Mouse (Mus musculus) monocyte, adult 5-6 weeks (primary cell): ENCODE measurements at regions not wholly inside any gene's neighbourhood (a gene's known extent, or its start where the extent isn't known, plus 50 kb on each side); places are given as distances from the start of the nearest gene placed in this dataset.

Source experiments
- ATAC-seq: fragments of 153-309, 156-312 bp; replicated peaks from 2 replicates; pipeline ENCODE4 v1.8.0; 2017; ENCODE audit warnings: mild to moderate bottlenecking; ENCODE audit not compliant: low TSS enrichment, insufficient number of reproducible peaks, severe bottlenecking, poor library complexity, low FRiP score

DNA sequence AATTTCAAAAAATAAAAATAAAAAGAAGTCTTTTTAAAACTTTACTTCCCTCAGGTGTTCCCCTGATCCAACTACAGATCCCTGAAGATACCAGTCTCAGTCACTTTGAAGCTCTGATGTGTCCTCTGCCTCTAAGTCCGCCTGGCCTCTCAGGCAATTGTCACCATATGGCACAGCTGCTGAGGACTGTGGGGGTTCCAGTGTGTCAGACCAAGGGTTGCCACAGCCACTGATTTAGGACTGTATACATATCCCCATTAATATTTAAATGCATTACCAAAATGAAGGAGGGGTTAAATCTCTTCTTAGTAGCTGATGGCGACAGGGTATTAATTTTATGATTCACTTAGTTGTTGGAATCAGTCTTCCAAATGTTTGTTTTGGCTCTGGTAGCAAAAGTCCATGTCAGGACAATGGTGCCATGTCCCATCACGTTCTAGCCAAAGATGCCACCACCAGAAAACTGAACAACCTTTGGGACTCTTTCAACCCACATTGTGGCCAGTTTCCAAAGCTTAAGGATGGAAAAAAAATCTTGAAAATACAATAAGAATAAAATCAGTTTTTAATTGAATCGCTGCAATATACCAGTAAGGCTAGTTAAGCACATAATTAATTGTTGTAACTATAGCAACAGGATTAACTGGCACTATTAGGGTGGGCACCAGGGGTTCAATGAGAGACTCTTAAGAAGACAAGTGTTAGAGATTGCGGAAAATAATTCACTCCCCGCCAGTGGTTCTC, 62.5 kb downstream of the Arrdc4 start:
- no peak for ATAC-seq

DNA sequence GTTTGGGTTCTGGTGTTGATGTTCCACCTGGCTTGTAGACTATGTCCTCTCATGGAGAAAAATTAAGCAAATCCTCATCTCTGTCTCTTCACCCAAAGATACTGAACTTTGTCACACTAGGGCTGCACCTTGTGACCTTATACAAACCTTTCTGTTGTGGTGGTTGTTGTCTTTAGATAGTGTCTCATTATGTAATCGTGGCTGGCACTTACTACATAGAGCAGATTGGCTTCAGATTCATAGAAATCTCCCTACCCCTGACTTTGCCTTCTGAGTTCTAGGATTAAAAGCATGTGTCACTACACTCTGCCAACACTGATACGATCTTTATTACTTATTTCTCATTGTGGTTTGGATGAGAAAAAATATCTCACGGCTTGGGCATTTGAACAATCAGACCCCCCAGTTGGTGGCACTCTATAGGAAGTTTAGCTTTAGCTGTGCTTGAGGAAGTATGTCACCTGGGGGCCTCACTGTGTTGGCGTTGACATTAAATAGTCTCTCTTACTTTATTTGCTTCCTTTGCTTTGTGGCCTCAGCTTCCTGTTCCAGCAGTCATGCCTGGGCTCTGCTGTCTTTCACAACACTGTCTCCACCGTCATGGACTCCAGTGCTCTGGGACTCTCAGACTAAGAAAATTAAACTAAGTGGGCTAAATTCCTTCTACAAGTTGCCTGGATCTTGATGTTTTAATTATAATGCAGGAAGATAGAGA, 66.0 kb downstream of the Arrdc4 start:
- ATAC-seq = peak; percentile 74

DNA sequence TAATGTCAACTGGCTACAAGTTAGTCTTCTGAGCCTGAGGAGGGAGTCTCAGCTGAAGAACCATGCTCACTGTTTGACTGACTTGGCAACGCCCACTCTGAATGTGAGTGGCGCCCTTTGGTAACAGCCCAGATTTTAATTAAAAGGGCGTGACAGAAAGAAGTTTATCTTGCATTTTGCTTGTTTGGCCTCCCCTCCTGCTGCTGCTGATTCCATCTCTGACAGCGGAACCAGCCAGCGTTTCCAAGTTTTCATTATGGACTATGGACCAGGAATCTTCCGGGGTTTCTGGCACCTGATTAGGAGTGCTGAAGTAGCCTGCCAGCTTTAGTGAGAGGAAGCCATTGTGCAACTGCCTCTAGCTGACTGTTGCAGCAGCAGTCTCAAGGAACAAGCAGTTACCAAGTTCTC, 66.7 kb downstream of the Arrdc4 start:
- ATAC-seq = no peak

DNA sequence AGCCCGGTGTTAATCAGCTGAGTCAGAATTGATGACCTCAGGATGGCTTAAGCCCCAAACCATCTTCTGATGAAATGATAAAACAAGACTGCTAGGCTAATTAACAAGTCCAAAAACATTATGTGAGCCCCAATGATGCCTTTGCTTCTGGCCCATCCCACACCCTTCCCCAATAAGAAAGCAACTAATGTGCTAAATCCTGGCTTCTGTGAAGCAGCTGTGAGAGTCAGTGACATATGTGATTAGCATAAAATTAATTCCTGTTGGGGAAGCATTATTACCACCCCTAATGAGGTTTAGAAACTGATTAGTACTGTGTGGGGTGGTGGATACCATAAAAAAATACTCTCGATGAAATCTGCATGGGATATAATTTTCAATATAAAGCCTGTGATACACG, 69.3 kb downstream of the Arrdc4 start:
- no peak for ATAC-seq

DNA sequence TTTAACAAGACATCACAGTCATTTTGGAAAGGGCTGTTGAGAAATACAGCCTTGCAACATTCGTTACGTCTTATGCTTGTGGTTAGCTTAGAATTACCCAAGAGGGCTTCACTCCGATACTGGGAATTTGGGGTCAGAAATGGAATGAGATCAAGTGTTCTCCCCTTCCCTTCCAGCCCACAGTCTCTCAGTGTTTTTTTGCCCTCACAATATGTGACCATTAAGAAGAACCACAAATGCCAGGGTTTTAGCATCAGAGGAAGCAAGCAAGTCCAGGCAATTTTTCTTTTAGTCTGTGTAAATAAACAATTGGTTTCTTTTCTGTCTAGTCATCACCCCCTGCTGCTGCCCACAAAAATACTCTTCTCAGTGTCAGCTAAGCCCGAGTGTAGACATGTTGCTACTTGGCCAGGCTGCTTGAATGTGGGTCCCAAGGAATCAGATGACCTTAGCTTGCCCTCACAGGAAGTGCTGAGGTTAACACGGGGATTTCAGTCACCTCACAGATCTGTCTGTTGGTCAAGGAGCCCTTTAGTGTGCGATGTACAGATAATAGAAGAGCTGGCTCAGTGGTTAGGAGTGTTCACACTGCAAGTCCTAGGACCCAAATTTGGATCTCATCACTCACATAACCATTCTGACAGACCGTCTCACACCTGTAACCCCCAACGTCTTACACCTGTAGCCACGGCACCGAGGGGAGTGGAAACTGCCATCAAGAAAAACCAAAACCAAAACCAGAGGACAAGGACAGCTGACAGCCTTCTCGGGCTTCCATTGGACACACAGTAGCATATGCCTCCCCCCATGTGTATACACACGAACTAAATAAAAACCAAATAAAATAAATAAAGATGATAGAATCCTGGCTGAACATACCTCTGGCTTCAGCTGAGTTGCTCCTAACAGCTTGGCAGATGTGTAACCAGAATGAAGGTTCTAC, 81.0 kb downstream of the Arrdc4 start:
- peak; percentile 83 for ATAC-seq

DNA sequence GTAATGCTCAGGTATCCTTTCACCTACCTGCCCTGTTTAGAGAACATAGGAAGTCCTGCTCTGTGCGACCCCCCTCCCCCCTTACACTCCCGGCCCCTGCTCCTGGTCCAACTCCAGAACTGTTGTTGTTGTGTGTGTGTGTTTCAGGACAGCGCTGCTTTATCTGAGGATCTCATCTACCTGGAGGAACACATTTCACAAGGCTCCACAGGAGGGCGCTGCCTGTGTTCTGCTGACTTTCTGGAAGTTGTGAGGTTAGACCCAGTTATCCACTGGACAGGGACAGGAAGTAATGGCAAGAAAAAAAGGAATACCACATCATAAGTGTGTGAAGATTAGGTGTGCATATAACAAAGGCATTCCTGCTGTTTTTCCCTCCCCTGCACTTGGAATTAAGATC, 81.8 kb downstream of the Arrdc4 start:
- ATAC-seq = 0 out of 2 replicates have a peak, but pooled peaks have one; percentile 20

DNA sequence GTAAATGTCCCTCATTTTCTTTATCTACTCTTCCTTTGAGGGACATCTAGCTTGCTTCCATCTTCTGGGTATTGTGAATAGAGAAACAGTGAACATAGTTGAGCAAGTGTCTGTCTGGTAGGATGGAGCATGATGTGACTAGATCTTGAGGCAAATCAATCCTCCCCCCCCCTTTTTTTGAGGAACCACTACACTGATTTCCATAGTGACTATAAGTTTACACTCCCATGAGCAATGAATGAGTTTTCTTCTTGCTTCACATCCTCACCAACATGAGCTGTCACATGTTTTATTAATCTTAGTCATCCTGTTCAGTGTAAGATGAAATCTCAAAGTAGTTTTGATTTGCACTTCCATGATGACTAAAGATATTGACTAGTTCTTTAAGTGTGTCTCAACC, 92.7 kb downstream of the Arrdc4 start:
- ATAC-seq = no peak

DNA sequence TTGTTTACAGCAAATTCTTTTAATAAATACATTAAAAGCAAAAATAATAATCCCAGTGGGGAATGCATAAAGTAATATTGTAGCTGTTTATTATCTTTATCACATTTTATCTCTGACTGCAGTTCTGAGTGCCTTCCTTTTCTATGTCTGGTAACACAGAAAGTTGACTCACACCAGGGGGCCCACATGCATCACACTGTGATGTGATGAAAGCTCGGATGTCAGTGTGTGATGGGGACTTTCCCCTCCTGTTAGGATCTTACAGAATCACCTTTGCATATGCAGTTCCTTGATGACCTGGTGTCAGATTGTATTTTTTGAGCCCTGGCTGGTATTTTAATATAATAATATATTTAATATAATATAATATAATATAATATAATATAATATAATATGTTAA, 95.5 kb downstream of the Arrdc4 start:
- no peak for ATAC-seq

DNA sequence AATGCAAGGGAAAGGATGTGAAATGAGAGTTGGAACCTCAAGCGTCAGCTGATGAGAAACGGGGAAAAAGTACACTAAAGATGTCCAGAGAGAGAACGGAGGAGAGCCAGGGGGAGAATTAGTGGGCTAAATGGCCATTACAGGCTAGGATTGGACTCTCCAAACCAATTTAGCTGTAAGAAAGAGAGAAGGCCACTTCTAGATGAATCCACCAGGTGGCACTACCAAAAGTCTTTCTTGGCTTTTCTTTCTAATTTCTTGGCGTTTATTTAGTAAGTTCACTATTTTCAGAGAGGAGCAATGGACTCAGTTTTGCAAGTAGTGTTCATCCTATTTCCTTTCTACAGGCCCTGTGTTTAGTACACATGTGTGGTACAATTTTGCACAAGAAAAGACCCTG, 97.6 kb downstream of the Arrdc4 start:
- no peak for ATAC-seq

DNA sequence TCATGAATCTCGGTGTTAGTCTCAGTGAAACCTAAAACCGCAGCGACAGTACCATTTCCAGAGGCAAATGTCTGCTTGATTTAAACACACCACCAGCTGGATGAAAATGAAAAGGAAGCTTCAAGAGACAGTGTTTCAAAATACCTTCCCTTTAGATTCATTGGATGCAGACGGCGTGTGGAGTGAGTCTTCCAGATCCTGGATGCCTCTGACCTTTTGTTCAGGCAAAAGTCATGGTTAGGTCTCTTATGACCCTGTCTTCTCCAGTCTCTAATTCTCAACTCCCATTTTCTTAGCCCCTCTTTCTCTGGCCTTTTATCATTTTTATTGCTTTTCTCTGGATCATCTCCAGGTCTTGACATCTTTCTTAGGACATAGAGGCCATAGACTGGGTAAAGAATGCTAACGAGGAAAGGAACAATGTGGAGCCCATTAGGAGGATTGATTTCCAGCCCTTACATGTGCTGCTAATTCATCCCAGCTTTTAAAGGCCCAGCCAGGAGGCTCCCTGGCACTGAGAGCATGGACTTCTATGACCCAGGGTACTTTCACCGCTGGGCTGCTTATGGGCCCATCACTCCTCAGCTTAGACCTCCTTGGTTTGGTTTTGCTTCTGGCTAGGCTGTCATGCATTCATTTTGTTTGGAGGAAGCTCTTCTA, 111.4 kb downstream of the Arrdc4 start:
- no peak for ATAC-seq

DNA sequence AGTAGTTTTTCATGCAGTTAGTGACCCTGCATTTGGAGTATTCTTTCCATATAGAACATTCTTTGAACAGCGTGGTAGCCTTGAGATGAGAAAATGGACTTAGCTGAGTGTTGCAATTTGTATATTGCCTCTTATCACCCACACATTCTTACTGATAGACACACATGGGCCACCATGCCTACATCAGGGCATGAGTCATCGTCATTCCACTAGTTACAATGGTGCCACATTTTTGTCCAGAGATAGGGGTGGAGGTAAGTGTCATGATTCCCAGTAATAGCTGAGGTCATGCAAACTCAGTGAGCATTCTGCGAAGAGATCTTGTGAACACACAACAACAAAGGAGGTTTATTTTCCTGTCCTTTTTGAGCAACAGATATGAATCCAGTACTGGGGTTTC, 128.0 kb downstream of the Arrdc4 start:
- ATAC-seq = no peak

DNA sequence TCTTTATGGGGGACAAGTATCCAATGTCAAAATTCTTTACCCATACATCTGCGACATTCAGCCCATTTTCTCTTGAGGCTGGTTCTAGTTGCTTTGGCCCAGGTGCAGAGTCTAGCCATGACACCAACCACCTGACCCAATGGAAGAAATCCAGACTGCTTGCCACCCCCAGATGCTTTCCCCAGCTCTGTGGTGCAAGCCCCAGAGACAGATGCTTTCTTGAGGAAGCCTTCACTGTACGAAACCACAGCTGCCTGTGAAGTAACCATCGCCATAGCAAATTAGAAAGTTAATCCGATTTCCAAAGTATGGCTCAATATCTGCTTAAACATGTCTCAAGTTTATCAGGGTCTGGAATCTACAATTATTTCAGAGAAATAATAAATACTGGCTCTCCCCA, 138.5 kb downstream of the Arrdc4 start:
- ATAC-seq = no peak

DNA sequence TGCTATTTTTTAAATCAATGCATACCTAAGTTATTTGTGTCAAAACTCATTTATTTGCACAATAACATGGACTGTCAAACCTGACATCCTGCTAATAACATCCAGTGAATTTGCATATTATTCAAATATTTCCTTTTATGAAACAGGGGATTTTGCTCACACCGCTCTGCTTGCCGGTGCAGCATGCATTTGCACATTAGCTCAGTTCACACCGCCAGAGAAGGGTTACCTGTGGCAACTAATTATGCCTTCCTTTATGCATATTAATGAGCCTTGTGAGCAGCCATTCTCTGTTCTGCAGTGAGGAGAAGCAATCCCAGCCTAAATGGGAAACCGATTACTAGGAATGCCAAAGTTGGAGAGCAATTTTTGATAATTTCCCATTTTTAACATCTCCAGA, 141.9 kb downstream of the Arrdc4 start:
- no peak for ATAC-seq

DNA sequence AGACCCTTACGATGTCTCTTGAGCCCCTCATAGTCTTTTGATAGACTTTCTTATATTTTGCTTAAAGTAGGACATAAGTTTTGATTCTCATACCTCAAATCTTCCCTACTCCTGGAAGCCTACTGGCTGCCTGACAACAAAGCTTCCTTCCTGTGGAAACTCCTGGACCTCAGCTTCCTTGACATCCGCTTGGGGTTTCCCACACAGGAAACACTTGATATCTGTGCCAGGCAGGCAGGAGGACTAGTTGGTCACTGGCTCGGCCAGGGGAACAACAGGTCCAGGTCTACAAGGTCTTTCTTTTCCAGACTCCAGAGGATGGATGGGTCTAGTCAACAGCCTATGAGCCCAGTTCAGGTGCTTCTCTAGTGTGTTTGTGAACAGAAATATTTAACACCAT, 142.8 kb downstream of the Arrdc4 start:
- ATAC-seq = no peak

DNA sequence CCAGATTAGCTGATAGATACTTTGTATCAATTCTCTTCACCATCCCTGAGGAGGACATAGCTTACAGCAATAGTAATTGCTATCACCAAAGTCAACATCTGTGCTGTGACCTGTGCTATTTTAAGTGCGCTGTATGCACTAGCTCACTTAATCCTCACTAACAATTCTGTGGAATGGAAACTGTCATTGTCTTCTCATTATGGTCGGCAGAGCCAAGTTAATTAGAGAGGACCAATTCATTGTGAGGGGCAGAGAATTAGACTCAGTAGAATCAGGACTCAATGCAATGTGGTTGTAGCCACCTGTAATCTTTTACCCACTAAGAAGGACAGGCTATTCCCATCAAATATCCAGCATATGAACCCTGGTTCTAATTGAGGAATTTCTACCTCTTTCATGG, 145.3 kb downstream of the Arrdc4 start:
- no peak for ATAC-seq

DNA sequence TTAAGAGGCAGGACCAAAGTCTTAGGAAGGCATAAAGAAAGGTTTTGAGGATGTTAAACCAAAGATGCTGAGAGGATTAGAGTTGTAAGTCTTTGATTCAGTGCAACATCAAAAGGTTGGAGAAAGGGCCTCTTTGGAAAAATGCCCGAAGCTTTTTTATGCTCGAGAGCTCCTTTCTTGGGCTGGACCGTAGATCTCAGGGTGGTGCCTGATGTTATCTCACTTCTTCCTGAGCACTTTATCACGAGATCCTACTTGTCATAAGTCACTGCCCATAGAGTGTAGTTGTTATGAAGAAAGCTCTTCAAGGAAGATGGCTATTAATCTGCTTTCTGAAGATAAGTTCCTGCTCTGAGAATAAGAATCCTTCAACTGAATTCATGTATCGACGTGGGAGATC, 147.0 kb downstream of the Arrdc4 start:
- no peak for ATAC-seq

DNA sequence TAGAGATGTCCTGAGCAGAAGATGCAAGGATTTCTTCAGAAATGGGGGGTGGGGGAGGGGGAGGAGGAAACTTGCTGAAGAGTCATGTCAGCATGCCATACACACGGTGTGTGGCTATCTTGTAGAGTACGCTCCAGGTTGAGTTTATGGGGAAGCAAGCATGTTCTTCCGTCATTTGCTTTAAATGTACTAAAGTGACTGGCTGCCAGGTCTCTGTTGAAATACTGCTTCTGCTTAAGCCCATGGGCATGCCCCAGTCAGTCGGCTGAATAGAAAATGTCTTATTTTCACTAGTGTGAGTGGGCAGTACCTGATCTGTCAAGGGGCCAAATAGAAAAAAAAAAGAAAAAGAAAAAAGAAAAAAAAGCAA, 155.0 kb downstream of the Arrdc4 start:
- no peak for ATAC-seq

DNA sequence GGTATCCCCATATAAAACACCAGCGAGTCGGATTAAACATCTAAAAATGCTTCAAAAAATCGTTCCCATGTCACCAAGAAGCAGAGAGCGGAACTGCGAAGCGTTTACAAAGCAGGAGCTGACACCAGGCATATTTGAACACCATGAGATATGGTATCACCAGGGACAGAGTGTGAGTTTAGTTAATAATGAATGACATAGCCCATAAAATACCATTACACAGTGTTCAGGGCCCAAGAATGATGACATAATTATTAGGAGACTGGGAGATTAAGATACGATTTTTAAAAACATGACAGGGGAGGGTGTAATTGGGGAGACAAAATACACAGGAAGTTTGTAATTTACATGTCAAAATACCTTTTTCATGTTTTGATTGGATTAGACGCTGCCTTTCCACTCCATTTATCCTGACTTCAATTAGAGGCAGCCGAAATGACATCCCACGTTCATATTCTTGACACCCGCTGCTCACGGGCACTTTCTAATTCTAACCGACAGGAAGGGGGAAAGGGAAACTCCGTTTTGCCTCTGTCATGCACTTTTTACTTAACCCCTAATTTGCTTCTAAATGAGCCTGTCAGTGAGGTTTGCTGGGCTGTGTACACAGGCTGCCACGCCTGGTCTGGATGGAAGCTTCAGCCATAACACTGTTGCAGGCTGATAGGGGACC, 155.6 kb downstream of the Arrdc4 start:
- no peak for ATAC-seq
